Mouse (Mus musculus) naive thymus-derived CD4-positive, alpha-beta T cell, adult 2 months (primary cell): ENCODE measurements around the gene Polr3a.

Experiments used
- DNase-seq: peaks from one replicate; pipeline ENCODE4 v3.0.0-alpha.2; 2011; ENCODE audit warnings: low read depth

Gene Polr3a

DNA sequence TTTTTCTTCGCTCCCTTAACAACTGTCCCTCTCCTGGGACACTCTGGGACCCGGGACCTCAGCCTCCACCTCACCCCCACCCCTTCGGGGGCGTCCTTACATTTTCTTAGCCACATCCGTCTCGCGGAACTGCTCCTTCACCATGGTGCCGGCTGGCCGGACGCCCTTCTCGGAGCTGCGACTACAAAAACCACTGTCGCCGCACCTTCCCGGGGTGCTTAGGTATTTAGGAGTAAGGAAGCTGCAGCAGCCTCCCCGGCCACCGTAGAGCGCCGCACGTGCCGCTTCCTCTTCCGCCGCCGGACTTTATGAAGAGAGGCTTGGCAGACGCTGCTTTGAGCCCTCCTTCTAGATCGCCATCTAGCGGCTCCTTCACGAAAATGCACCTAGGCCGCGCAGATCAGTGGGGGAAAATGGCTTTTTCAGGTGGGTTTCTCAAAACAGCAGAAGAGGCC lies at the start of gene Polr3a, which contains the start of gene Rps24:
Gene Polr3a, minus strand, starts transcription at position 286 of the 455 bp plus-strand sequence.
Gene Rps24, plus strand, starts transcription at position 353 of the 455 bp plus-strand sequence.
- DNase-seq, result peak; percentile 94

DNA sequence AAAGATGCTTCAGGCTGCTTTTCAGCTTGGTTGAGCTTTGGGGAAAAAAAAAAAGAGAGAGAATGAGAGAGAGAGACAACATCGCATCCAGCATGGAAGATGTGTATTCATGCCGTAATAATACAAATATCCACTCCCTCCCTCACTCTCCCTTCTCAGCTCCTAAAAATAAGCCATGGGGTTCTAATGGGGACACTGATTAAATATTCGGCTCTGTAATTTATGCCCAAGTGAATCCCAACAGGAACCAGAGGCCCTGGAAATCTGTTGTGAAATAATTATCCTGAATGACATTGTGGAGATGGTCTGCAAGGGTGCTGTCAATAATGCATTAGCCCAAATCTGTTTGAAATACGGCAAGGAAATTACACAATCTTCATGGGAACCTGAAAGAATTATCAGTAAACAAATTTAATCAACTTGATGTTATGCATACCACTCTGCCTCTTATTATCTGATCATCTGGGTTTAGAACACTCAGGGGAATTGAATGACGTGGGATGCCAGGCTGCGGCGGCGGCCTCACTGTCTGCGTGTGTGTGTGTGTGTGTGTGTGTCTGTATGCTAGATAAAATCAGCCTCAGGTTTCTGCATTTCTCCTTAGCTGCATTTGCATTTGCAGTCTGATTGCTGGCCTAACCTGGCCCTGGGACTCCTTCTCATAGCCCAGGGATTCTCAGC lies 48.1 kb upstream of the Polr3a start:
- no peak for DNase-seq

DNA sequence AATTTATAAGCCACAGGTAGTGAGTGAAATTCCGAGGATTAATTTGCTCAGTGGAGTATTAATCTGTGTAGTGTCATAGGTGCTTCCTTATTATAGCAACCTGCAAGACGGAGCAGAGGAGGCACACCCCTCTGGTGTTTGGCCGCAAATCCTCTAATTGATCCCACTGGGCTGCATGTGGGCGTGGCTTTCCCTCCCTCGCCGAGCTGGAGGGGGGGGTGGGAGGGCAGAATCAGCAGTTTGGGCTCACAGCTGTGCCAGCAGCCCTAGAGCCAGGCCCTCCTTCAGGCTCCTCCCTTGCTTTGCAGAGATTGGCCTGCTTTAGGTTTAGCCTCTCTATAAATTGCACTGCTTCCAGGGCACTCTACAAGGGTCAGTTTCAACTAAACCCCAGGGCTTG lies 43.4 kb upstream of the Polr3a start:
- no peak for DNase-seq

DNA sequence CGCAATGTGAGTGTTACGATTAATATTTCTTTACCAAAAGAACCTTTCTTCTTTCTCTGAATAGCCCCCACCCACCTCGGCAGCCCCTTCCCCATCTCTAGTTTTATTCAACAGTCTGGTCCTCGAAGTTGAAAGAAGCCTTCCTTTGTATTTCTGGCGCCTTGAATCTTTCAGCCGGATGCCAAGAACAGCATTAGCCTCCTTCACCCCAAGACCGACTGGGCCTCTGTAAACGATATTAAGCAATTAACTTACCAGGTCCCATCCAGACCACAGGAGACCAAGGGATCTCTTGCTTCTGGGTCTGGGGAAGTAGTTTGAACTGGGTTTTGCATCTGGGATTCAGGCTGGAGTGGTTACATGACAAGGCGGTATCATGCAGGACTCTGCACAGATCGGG lies 39.6 kb upstream of the Polr3a start:
- no peak for DNase-seq

DNA sequence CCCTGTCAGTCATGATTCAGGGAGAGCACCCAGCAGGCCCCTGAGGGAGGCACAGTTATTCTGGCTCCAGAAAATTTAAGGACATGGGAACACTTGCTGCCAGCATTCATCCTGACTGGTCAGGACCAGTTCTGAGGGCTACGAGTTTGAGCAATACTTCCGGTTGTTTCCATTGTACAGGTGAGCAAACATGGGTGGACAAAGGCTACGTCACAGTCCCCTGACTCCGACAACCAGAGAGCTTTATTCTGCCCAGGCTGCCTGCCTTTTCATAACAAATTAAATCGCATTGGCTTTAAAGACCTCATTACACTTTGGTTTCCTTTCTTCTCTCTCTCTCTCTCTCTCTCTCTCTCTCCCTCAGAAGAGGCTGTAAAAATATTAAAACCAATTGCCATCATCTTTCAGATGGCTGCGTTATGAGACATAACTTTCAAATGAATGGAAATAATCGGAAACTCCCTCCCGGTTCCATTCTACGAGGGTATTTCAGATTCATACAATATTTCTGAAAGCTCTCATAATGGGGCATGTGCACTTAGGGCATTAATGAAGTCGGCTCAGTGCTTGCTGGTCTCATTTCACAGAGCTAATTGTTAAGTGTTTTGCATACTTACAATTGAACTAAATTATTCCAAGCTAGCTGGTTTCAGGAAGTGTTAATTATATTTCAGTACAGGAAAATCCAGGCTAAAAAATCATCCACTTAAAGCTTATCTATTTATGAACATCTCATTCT lies 39.0 kb upstream of the Polr3a start:
- DNase-seq, result no peak

DNA sequence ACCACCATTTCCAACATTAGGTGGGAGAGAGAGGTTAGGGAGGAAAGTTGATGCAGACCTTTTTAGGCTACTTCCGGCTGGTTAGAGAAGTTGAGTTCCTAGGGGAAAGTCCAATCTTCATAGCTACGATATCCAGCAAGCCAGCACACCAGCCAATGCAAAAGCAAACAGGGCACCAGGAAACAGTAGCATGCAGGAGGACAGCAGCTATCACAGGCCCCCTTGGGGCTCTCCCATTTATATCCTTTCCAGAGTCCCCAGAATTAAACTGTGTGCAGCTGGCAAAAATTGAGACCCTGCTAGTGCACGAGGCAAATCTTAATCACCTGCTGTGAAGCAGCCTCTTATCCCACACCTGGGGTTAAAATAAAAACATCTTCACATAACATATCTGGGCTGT lies 38.3 kb upstream of the Polr3a start:
- DNase-seq, result no peak

DNA sequence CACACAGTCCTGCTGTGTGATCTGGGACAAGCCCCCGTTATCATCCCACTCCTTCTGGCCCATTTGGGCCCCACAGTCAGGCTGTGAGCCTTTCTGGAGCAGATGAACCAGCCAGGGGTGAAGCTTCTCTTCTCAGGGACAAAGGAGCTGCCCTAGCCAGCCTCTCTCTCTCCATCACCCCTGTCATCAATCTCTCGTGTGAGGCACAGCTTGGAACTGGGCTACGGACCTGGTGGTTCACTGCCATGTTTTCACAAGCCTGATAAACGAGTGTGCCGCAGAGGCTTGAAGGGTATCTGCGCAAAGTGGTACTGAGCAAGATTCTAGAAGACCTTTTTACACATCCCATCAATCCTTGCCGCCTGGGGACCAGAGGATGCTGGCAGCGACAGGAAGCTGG lies 34.7 kb upstream of the Polr3a start:
- DNase-seq, result no peak

DNA sequence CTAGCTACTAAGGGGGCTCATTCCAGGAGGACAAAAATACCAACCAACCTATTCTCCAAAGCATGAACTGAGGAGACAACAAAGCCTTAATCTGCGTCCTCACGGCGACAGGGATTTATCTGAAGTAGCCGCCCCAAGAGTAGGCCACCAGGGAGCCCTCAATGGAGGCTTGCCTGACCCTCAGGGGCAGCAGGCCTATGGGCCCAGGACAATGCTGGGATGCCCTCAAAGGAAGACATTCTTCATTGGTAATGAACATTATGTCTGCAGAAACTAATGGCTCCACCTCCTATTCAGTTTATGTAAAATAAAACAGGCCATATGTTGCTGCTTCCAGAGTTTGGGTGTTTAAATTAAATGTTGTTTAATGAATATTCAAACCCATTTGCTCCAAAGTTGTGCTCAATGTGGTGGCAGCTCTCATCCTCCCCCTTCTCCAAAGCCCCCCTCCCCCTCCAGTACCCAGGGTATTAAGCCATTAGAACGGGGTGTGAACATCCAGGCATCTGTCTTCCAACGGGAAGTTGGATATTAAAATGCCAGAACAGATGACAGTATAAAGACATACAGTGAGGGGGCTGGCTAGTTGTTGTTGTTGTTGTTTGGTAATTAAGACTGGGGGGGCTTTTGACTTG lies 25.8 kb upstream of the Polr3a start:
- DNase-seq, result no peak

DNA sequence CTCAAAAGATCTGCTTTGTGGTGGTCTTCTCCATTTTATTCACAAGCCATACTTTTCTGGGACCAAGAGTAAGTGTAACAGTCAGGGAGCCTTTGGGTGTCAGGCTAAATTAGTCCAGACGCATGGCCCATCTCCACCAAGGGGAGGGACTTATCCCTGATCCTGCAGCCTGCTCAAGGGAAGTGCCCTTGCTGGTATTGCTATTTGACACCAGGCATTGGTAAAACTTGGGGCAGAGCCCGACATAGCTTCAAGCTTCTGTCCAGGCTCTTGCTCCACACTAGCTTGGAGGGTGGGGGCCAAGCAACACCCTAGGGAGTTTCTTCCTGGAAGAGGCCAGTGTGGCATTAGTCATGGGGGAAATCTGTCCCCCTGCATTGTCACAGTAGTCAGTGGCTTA lies 23.8 kb upstream of the Polr3a start:
- DNase-seq, result no peak

DNA sequence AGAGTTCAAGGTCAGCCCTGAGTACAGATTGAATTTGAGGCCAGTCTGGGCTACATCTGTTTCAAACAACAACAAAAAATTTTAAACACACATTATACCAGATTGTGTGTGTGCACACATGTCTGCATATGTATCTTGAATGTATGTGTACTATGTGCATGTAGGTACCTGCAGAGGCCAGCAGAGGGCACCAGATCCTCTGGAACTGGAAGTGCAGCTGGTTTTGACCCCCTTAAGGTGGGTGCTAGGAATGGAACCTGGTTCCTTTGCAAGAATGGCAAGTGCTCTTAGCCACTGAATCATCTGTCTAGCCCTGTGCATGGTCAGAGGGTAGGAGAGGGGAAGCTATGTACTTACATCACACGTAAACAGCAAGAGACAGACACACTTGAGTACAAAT lies 23.4 kb upstream of the Polr3a start:
- no peak for DNase-seq

DNA sequence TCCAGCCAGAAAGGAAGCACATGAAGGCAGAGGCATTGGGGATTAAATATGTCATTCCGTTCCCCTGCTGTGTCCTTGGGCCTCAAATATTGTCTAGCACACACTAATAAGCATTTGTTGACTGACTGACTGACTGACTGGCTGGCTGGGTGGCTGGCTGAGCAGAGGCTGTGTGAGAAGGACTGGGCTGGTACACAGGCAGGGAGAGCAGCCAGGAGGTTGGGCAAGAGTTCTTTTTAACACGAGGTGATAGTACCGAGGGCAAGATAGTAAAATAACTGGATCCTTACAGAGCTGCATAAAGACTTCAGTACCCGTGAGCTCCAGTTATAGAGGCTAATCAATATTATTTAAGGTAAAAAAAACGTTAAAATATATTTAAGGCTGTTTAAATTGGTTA lies 22.7 kb upstream of the Polr3a start:
- DNase-seq, result no peak

DNA sequence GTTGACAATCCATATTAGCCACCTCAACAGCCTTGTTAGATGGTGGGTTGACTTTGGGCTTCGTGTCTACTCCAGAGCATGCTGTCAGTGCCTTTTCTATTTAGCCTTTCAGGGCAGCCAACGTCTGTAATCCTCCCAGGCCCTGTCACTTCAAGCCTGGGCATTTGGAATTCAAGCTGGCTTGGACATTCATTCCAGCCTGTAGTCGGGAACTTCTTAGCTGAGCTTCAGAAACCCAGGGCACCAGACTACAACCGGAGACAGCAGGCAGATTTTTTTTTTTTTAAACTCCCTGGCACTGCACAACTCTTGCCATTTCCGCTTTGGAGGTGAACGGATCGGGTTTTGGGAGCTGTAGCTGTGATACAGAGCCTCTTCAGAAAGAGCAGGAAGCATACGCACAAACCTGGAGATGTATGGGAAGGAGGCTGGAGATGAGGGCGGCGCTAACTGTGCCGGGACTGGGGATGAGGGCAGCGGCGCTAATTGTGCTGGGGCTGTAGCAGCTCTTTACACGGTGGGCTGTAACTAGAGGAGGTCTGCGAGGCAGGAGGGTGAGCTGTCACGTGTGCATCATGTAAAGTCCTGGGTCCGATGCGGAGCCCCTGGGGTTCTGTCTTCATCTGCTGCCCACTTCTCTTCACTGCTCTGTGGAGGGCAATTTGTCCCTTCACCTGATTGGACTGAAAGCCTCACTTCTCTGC lies 21.4 kb upstream of the Polr3a start:
- DNase-seq, result no peak

DNA sequence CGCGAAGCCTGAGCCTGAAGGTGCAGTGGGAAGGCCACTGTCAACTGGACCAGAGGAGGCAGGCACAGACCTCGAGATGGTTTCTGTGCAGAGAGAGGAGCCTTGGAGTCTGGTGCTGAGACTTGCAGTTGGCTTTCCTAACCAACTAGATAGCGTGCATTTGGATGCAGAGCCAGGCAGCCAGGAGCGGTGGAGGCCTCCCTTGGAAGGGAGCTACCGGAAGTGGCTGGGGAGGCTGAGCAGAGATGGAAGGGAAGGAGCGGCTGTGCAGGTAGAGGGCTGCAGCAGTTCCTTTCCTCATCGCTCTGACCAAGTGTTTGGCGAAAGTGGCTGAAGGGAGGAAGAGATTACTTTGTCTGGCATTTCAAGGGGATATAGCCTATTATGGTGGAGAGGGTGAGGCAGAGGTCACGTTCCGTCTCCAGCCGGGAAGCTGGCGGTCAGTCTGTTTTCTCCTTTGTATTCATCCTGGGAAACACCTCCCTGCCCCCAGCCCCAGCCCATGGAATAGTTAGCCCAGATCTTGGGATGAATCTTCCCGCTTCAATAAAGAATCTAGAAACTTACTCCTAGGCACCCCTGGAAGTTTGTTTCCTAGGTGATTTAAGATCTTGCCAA lies 20.7 kb upstream of the Polr3a start:
- DNase-seq, result no peak

DNA sequence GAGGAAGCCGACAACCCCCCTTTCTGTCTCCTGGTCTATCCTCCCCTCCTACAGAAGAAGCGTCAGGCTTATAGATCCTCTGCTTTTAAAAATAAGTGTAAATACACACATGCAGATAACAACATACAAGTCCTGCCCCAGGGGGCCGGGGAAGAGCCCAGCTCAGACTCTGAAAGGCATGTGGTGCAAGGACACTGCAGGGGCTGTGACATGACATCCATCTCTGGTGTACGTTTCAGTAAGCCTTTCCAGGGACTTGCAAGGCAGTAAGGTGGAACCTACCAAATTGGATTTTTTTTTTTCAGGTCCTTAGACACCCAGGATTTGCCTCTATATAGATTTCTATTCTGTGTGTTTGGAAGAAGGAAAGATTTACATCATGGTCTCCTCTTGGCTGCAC lies 14.4 kb upstream of the Polr3a start:
- no peak for DNase-seq

DNA sequence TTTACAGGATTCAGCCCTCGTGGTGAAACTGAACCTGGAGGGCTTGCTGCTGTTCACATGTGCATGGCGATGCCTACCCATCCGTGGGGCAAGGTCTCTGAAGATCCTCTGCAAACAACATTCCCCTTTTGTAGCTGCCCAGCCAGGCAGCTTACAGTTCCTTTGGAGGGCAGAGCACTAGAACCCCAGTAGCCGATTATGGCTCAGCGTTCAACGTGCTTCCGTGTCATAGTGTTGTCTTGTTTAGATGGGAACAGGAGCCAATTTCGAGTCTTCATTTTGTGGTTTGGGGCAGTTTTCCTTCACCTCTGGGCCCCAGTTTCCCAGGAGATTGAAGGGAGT lies 14.0 kb upstream of the Polr3a start:
- no peak for DNase-seq

DNA sequence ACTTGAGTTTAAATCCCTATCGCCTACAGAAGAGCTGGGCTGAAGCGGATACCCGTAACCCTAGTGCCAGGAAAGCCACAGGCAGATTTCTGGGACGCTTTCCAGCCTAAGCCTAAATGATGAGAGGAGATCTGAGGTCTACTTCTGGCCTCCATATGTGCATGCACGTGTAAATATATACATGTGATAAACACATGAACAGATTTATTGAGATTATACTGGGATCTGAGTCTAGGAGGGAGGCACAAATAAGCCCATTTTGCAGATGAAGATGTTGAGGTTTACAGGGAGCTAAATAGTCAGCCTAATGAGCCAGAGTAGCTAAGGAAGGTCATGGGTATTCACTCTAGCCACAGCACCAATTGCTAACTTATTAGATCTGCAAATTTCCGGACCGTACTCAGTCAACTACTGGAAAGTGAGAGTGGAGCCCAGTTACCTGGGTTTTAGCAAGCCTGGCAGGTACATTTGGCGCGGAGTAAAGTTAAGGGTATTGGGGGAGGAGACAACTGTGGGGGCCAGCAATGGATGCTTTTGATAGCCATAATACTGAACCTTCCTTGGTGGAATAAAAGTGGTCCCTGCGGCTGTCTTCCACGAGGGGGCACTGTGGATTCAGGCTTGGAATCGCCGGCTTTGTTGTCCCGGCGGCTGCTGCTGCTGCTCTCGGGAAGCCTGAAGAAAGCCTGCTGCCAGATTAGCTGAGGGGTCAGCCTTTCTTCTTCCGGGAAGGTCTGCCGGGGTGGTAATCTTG lies 13.4 kb upstream of the Polr3a start:
- peak; percentile 51 for DNase-seq

DNA sequence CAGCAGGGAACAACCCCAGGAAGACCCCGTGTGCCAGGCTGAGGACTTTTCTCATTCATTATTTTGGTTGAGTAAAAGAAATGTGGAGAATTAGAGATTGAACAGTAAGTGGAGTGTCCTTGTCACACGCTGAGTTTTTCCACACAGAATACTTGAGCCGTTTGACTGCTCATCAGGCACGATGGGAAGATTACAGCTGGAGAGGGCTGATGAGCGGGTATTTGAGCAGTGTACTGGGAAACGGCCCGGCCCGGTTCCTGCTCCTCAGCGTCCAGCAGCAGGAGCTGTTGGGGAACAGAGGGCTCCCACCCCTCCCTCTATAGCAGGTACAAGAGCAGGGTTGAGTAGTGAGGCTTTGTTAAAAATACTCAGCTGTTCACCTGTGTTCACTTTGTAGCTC lies 12.6 kb upstream of the Polr3a start:
- DNase-seq, result no peak

DNA sequence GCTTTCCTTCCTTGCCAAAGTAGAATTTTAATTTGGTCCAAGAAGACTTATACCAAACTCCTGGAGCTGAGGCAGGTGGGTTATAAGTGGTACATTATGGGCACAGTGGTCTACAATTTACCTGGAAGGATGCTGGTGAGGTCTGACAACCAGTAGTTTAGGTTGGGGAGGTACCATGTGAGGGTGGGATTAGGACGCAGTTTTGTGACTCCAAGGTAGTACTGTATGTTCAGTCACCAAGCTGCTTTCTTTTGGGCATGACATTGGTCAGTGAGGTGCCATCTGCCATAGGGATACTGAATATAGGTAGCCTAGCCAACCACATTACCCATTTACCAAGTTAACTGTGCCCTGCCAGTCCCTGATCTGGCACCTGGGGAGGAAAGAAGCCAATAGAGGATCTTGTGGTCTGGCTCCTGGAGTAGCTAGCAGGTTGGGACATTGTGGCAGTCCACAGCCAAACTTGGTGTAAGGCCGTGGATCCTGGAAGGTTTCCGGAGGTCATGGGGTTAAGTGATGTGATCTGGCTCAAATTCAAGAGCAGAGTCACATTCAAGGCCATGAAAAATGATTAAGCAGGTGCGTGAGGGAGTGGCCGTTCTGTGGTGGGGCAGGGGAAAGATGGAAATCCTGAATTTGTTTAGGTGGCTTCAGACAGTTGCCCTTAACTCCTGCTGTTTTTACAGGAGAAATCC lies 11.8 kb upstream of the Polr3a start:
- DNase-seq, result no peak

DNA sequence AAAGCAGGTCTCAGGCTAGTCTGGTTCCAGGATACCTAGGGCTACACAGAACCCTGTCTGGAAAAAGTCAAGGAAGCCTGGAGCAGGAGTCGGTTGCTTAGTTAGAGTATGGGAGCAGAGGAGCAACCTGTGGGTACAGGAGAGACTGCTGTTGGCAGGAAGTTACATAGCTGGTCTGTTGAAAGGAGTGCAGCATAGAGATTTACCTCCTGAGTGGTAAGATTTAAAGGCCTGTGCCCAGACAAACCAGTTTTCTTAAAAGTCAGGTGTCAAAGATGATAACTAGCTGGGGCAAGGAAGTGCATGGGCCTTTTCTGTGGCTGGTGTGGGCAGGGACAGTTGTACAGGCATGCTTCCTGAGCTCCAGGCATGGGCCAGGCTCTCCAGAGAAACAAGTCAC lies 10.6 kb upstream of the Polr3a start:
- no peak for DNase-seq

DNA sequence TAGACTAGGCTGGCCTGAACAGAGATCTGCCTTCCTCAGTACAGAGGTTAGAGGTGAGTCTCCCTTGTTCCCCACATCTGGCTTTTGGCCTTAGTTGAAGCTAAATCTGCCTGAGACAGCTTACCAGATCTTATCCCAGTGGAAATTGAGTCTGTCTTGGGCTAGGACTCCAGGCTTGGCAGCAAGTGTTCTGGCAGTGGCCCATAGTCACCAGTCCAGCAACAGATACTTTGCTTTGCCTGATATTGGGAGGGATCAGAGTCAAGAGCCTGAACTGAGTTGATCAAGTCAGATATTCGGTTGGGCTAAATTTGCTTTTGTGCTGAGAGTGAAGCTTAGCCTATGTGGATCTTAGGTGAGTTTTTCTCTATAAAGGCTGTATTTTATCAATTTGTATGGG lies 9.6 kb upstream of the Polr3a start:
- DNase-seq, result no peak

DNA sequence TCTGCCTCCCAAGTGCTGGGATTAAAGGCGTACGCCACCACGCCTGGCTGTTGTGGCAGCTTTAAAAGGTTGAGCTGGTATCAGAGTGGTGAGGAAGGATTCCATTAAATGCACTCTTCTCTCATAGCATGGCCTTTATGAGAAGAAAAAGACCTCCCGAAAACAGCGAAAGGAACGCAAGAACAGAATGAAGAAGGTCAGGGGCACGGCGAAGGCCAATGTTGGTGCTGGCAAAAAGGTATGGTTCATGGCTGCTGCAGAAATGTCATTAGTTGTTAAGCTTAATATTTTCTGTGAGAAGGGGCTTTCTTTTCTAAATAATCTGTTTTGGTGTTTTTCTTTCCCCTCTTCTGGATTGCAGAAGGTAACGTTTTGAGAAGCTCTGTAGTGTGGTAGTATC lies 6.4 kb upstream of the Polr3a start:
- no peak for DNase-seq
